Mouse (Mus musculus): ENCODE results near the gene Rtbdn.
A peak's percentile ranks its signal among the peaks of the same experiment; 100 is the strongest.

Gene Rtbdn

DNA sequence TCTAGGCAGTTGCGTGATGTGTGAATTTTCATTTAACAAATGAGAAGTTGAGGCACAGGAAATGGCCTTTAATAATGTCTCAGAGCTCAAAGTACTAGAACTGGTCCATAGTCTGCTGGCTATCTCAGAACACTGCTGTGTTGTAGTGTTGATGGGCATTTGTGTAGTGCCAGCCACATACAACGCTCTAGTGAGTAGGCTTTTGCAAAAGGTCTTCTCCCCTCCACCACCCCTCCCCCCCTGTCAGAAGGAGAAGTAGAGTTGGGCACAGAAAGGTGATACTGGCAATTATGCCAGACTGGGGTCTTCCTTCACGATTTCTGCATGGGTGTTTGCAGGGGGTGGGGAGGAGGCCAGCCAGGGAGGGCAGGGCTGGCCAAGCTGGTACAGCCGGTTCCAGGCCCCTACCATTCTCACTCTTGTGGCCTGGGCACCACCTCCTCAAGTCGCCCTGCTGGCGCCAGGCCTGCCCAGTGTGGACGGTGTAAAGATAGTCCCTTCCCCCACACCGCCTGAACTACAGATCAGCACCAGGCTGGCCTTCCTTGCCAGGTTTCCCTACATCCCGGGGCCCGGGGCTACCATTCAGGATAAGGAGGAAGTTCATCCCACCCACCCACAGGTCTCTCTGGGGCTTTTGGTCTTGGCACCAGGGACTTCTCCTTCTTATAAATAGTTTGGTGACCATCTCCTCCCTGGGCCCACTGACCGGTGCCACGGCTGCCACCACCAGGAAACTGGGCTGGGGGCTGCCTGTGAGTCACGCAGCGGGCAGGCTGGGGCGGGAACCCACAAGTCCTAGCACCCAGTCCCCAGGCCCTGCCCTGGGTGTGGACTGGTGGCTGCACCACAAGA is 35.1 kb downstream of the Rtbdn start:
- peak; percentile 59 for DNase-seq

DNA sequence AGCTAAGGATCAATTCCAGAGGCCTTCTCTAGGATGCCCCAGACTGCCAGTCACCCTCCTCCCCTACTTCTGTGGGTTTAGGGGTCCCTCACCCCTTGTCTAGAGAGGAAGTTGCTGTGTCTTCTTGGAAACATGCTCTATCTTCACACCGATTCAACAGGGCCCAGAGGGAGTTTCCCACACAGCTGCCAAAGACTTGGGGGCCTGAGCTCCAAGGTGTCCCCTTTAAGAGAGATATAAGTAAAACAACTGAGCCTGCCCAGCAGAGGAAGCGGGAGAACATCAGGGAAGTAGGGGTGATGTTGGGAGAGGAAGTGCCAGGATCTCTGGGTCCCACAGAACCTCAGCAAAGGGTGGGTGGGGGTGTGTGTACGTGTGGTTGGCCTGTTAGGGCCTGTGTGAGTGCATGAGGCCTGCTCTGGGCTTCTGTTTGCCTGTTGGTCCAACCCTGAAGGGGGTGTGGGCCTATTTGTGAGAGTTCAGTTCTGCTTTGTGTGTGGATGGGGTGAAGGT is 35.8 kb downstream of the Rtbdn start:
- DNase-seq = peak; percentile 37

- DNase-seq = peak; percentile 67
Observed at GRCm38 (mm10) chr8:84984294-84985048, 37.7 kb downstream of the Rtbdn start.

DNA sequence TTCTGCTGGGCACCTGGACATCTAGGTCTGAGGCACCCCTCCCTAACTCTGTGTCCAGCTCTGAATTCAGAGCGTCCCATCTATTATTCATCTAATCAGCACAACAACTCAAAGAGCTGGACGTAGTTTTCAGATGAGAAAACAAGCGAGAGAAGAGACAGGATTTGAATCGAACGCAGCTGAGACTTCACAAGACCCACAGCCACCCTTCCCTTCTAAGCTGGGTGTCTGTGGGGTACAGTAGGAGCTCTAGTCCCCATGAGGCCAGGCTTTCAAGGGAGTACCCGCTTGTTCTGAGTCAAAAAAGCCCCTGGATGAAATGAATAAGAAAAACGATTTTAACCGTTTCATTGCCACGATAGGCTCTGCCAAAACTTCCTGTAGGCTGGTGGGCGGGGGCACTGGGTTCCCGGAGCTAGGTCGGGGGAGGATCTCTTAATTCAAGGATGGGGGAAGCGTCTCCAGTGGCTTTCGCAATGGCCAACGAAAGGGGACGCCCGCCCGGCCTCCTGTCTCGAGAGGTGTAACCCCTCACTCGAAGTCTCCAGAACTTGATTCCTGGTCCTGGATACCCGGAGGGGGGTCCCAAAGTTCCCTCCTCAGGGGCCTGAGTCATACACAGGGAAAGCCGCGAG is 38.4 kb downstream of the Rtbdn start:
- DNase-seq = no peak

DNA sequence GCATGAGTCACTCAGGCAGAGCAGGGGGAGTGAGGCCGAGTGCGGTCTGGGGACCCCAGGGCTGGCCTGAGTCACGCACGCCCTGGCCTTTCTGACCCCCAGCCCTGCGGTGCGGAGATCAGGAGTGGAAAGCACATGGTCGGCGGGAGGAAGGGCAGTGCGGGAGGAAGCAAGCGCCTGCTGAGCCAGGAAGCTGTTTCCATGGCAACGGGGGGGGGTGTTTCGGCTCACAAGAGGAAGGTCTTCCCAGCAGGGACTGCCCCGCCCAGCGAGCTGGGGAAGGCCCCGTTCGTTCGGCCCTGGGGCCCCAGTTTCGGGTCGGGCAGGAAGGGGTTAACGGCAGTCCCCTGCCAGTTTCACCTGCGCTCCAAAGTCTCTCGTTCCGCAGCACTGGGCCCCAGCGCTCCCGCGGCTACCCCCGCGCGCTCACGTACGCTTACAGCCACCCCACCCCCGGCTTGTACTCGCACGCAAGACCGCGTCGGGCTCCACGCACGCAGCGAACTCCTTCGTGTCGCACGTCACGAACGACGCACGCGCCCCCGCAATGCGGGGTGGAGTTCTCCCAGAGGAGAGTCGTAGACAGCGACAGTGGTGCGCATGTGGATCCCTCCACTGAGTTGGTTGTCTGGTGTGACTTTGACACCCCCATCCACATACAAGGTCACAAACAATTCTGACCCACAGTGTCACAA is 39.0 kb downstream of the Rtbdn start:
- peak; percentile 94 for DNase-seq

GRCm38 (mm10) chr8:84986379-84986945 is 39.7 kb downstream of the Rtbdn start:
- no peak for DNase-seq

DNA sequence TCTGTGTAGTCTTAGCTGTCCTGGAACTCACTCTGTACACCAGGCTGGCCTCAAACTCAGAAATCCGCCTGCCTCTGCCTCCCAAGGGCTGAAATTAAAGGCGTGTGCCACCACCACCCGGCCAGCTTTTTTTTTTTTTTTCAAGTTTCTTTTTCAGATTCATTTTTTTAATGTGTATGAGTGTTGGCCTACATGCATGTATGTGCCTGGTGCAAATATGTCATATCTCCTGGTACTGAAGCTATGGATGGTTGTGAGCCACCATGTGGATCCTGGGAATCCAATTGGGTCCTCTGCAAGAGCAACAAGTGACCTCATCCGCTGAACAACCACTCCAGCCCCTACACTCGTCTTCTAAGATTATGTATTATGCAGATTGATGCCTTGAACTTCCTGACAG is 40.6 kb downstream of the Rtbdn start:
- DNase-seq = no peak

- DNase-seq = peak; percentile 60
Observed at GRCm38 (mm10) chr8:84987903-84988302, 41.1 kb downstream of the Rtbdn start.

GRCm38 (mm10) chr8:84989311-84989731 is 42.5 kb downstream of the Rtbdn start:
- DNase-seq = peak; percentile 76

- DNase-seq = peak; percentile 88
Observed at GRCm38 (mm10) chr8:84989810-84990209, 43.0 kb downstream of the Rtbdn start.

- DNase-seq = peak; percentile 96
Observed at GRCm38 (mm10) chr8:84990349-84990748, 43.6 kb downstream of the Rtbdn start, which contains the start of gene Hook2. Gene Hook2, plus strand, starts transcription at chr8:84990603.

GRCm38 (mm10) chr8:84990836-84991235 is 44.0 kb downstream of the Rtbdn start:
- DNase-seq = peak; percentile 89

DNA sequence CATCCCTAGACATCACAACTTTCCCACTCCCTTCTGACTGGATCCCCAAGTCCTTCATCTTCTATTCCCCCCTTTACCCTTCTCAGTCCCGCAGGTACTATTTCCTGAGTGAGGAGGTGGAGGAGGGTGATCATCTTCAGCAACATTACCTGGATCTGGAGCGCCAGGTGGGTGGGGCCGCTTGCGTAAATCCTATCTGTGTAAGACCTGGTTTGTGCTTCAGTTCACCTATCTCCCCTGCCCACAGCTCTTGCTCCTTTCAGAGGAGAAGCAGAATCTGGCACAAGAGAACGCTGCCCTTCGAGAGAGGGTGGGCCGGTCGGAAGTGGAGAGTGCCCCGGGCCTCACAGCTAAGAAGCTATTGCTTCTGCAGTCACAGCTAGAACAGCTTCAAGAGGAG is 47.6 kb downstream of the Rtbdn start:
- peak; percentile 30 for DNase-seq

GRCm38 (mm10) chr8:84995680-84996079 is 48.9 kb downstream of the Rtbdn start:
- peak; percentile 38 for DNase-seq

- DNase-seq = peak; percentile 22
Observed at GRCm38 (mm10) chr8:84996978-84997377, 50.2 kb downstream of the Rtbdn start.

- DNase-seq = peak; percentile 94
Observed at GRCm38 (mm10) chr8:84997649-84998295, 51.0 kb downstream of the Rtbdn start.

Data from cerebellum, adult 11-12 months (tissue).